Mouse (Mus musculus) brain, embryonic 14.5 days (tissue): ENCODE results near the gene 4930524J08Rik.

Experiments
- CTCF ChIP-seq: fragments of 200-500 bp; IDR thresholded peaks from 2 replicates; pipeline ENCODE4 v1.5.1; 2012; ENCODE audit warnings: inconsistent platforms, mild to moderate bottlenecking, moderate library complexity, borderline replicate concordance; ENCODE audit not compliant: insufficient read depth, insufficient read length; ENCODE audit errors: extremely low read depth
- POLR2A ChIP-seq: fragments of 200-500 bp; IDR thresholded peaks from 2 replicates; pipeline ENCODE4 v1.6.1; 2012; ENCODE audit warnings: mild to moderate bottlenecking, inconsistent platforms, borderline replicate concordance; ENCODE audit not compliant: poor library complexity, insufficient read depth, insufficient read length, severe bottlenecking; ENCODE audit errors: extremely low read depth

GRCm38 (mm10) chr5:100024403-100024802 is 45.5 kb downstream of the 4930524J08Rik start:
- TF ChIP-seq POLR2A: no peak
- no peak for TF ChIP-seq CTCF
